Mouse (Mus musculus): ENCODE data around the gene Sprr2a2. TPM values are rescaled to one million over a fixed set of nuclear protein-coding genes. Genes with fewer than 3 reads are reported as not detected.
"Not testable (repeated sequence)": the region's sequence is repeated elsewhere in the genome, so short reads cannot be mapped to it uniquely, and the experiment has no call there.

The Sprr2a2 gene
- not detected for total RNA-seq (2021)
- long read RNA-seq, experiment 1, result 0 reads
- long read RNA-seq, experiment 2, result 0 reads

DNA sequence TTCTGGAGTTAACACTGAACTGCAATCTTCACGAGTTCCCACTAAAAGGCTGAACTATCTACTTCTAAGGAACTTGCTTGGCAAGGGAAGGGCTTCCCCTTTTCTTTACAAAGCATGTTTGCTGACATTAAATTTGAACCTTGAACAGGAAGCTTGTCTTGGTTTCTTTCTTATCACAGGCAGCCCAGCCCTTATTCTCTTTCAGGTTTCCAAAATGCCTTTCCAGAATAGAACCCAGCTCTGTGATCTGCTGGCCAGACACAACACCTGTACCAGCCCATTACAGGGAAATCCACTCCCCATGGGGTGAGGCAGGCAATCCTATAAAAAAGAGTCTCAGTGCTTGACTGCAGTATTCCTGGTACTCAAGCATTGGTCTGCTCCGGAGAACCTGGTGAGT is at the start of gene Sprr2a2, which contains the start of gene Sprr2a1:
Gene Sprr2a2, plus strand, starts transcription at position 352 of the 400 bp plus-strand sequence.
Gene Sprr2a1, plus strand, starts transcription at position 231 of the 400 bp plus-strand sequence.
- DNase-seq; intact Hi-C loops (cut with DNase I); H3K4me3 ChIP-seq; H3K27ac ChIP-seq: not testable (repeated sequence)

DNA sequence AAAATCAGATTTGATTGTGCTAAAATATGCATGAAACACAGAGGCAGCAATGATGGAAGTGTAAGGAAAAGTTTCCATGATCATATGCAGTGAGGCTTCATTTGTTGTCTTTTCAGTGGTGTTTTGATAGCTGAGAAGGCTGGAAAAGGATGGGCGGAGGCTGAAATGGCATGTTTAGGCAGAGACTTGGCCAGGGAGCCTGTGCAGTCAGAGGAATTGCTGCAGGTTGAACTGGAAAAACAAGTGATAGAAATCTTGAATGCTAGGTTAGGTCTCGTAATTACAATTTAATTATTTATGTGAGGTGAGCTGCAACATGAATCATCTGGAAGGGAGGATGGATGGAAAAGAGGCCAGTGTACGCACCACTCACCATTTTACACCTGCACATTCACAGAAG is 45.9 kb upstream of the Sprr2a2 start:
- no peak overlapping the region for H3K27ac ChIP-seq
- H3K4me3 ChIP-seq, result no peak overlapping the region
- no peak for TF ChIP-seq CTCF (IDR thresholded peaks at IDR 0.05)
- no peak for DNase-seq
- intact Hi-C loops (cut with DNase I), result no loop called here

DNA sequence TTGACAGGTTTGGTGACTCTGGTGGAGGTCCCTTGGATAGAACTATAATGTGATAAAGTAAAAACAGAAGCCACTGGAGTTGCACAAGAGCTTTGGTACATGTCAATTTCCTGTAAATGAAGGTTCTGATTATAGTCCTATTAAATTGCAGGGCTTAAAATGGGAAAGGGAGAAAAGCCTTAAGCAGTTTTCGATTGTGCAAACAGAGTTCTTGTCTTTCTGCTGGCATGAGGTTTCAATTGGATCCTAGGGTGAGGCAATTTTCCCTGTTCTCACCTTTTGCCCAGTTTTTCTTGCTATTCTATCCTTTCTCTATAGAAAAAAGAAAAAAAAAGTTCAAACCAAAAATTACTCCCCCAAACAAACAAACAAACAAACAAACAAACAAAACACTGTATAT is 38.8 kb upstream of the Sprr2a2 start:
- no peak for TF ChIP-seq CTCF (IDR thresholded peaks at IDR 0.05)
- intact Hi-C loops (cut with DNase I), result no loop called here
- Histone ChIP-seq H3K4me3 (no peak overlapping the region), H3K27ac (no peak overlapping the region)
- DNase-seq, result no peak

GRCm38 (mm10) chr3:92195512-92196200 is 20.1 kb upstream of the Sprr2a2 start:
- Histone ChIP-seq H3K27ac (no peak overlapping the region), H3K4me3 (no peak overlapping the region)
- TF ChIP-seq CTCF (IDR thresholded peaks at IDR 0.05), result no peak
- intact Hi-C loops (cut with DNase I), result no loop called here
- DNase-seq, result no peak

GRCm38 (mm10) chr3:92211133-92211925 is 4.4 kb upstream of the Sprr2a2 start:
- H3K27ac ChIP-seq; H3K4me3 ChIP-seq; DNase-seq; intact Hi-C loops (cut with DNase I): not testable (repeated sequence)

DNA sequence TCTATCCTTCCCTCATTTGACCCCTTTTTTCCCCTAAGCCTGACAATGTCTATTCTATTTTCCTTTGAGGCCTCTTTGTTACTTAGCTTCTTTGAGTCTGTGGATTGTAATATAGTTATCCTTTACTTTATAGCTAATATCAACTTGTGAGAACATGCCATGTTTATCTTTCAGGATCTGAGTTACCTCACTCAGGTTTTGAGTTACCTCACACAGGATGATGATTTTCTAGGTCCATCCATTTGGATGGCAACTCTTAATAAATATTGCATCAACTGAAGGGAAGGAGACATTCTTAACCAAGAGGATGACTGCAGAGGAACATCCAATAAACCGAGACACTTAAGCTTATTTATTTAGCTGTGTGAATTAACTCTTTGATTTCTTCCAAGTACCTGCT is 3.7 kb upstream of the Sprr2a2 start:
- DNase-seq; intact Hi-C loops (cut with DNase I); H3K4me3 ChIP-seq; H3K27ac ChIP-seq: not testable (repeated sequence)

DNA sequence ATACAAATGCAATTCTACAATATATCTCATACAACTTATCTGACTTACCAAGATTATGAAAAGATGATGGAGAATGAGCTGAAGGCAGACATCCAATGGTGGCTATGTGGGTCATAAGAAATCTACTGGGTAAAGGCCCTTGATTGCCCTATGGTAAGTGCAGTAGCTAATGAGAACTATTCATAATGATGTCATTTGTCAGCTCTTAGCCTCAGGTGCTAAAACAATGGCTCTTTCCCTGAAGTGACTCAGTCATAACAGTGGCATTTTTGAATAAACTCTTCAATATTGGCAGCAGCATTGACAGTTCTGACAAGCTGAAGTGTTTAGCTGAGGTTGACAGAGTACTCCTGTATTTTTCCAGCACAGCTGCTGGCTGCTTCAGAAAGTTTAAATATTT is 2.1 kb upstream of the Sprr2a2 start:
- intact Hi-C loops (cut with DNase I); H3K4me3 ChIP-seq; H3K27ac ChIP-seq; DNase-seq: not testable (repeated sequence)

DNA sequence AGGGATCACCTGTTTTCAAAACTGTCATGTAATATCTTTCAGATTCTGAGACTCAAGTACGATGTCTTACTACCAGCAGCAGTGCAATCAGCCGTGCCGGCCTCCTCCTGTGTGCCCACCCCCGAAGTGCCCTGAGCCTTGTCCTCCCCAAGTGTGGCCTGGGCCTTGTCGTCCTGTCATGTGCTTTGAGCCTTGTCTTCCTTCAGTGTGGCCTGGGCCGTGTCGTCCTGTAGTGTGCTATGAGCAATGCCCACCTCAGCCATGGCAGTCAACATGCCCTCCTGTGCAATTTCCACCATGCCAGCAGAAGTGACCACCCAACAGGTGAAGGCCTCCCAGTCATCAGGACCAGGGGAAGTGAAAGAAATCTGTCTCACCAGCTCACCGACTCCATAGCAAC is 3.3 kb downstream of the Sprr2a2 start:
- H3K4me3 ChIP-seq; H3K27ac ChIP-seq; DNase-seq; intact Hi-C loops (cut with DNase I): not testable (repeated sequence)

DNA sequence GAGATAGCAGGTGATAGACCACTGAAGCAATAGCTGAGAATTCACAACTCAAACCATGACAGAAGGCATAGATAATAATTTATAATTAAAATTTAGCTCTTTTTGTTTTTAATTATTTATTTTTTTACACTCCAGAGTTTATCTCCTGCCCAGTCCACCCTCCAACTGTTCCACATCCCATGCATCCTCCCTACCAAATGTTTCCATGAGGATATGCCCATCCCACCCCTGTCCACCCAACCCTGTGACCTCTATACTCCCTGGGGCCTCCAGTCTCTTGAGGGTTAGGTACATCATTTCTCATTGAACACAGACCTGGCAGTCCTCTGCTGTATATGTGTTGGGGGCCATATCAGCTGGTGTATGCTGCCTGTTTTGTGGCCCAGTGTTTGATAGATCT is 8.0 kb downstream of the Sprr2a2 start:
- H3K4me3 ChIP-seq; intact Hi-C loops (cut with DNase I); DNase-seq; H3K27ac ChIP-seq: not testable (repeated sequence)

DNA sequence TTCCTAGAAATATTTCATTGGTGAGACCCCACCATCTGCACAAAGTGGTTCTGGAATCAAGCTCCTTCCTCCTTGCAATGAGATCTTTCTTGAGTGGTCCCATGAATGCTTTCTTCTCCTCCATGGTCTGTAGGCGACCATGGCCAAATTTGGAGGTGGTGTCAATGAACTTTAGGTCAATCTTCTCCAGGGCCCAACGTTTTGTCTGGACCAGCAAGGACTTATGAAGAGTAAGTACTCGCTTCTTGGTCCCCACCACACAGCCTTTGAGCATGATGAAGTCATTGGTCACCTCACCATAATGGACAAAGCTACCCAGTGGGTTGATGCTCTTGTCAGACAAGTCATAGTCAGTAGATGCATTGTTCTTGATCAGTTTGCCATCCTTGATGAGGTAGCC is 11.7 kb downstream of the Sprr2a2 start:
- H3K4me3 ChIP-seq; DNase-seq; H3K27ac ChIP-seq; intact Hi-C loops (cut with DNase I): not testable (repeated sequence)

GRCm38 (mm10) chr3:92236463-92237189 is 20.9 kb downstream of the Sprr2a2 start:
- DNase-seq; H3K27ac ChIP-seq; intact Hi-C loops (cut with DNase I); H3K4me3 ChIP-seq: not testable (repeated sequence)

DNA sequence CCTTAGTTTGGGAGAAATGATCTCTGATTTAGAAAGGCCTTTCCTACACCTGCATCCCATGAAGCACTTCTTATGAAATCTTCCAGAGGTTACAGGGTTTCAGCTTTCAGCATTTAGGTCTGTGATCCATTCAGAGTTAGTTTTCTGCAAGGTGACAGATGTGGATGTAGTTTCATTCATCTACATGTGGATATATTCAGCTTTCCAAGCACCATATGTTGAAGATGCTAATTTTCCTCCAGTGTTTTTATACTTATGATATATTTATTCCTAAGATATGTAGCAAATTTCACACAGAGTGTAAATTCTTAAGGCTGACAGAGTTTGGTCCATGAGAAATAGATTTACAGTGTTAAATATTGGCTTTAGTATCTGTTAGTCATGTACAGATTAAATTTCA is 23.0 kb downstream of the Sprr2a2 start:
- H3K27ac ChIP-seq; H3K4me3 ChIP-seq; intact Hi-C loops (cut with DNase I); DNase-seq: not testable (repeated sequence)

DNA sequence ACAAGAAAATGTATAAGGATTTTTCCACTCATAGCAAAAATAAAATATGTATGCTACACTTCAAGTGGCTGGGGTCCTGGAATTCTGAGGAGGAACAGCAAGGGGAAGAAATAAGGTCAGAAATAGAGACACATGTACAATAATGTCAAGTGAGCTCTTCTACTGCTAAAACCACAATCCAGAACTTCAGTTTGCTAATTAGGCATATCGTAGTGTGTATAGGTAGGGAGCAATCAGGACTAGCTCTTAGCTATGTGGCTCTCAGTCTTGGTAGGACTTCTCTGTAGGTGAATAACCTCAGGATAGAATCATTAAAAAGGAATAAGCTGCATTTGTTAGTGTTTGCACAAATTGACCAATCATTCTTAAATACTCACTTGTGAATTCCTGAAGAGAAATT is 23.5 kb downstream of the Sprr2a2 start:
- DNase-seq; H3K4me3 ChIP-seq; H3K27ac ChIP-seq; intact Hi-C loops (cut with DNase I): not testable (repeated sequence)

DNA sequence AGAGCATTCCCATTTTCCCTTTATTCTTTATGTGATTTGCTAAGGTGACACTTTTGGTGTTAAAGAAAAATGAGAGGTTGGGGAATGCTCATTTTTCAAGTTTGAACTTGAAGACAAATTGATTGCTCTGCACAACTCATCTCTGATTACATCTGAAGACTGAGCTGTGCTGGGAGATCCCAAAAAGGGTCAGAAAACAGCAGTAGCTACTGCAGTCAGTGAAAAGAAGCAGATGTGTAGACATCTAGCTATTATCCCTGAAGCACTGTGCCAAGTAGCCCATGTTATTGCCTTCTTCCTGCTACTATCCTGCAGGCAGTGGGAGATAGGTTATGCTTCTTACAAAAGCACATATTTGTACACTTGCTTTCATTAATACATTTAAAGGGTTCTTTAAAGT is 29.1 kb downstream of the Sprr2a2 start:
- intact Hi-C loops (cut with DNase I); H3K4me3 ChIP-seq; DNase-seq; H3K27ac ChIP-seq: not testable (repeated sequence)

DNA sequence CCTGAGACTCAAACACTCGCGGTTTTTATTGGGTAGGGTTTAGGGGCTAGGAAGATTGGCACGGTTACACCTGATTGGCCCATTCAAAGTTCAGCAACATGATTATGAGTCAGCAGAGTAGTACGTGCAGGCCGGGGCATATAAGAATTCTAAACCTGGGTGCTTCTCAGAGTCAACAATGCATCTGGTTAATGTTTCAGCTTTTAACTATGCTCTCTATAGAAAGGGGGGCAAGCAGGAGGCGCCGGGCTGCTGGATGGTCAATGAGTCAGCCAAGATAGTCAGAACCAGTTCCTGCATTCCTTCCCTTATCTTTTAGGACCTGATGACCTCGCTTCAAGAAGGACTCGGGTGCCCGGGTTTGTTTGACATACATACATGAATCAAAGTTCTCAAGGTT is 30.5 kb downstream of the Sprr2a2 start:
- intact Hi-C loops (cut with DNase I); H3K27ac ChIP-seq; DNase-seq; H3K4me3 ChIP-seq: not testable (repeated sequence)

DNA sequence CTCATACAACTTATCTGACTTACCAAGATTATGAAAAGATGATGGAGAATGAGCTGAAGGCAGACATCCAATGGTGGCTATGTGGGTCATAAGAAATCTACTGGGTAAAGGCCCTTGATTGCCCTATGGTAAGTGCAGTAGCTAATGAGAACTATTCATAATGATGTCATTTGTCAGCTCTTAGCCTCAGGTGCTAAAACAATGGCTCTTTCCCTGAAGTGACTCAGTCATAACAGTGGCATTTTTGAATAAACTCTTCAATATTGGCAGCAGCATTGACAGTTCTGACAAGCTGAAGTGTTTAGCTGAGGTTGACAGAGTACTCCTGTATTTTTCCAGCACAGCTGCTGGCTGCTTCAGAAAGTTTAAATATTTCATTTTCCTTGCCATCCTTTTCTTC is 32.8 kb downstream of the Sprr2a2 start:
- intact Hi-C loops (cut with DNase I); H3K4me3 ChIP-seq; DNase-seq; H3K27ac ChIP-seq: not testable (repeated sequence)

DNA sequence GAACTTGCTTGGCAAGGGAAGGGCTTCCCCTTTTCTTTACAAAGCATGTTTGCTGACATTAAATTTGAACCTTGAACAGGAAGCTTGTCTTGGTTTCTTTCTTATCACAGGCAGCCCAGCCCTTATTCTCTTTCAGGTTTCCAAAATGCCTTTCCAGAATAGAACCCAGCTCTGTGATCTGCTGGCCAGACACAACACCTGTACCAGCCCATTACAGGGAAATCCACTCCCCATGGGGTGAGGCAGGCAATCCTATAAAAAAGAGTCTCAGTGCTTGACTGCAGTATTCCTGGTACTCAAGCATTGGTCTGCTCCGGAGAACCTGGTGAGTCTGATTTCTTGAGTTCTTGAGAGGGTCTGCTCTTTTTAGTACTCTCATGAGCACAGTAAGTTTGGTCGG is 34.7 kb downstream of the Sprr2a2 start:
- DNase-seq; H3K27ac ChIP-seq; H3K4me3 ChIP-seq; intact Hi-C loops (cut with DNase I): not testable (repeated sequence)

GRCm38 (mm10) chr3:92253860-92254259 is 38.1 kb downstream of the Sprr2a2 start:
- H3K4me3 ChIP-seq; DNase-seq; intact Hi-C loops (cut with DNase I); H3K27ac ChIP-seq: not testable (repeated sequence)

All from gastrocnemius, adult 2 months (tissue).